Mouse (Mus musculus): ENCODE measurements around the gene Sec14l2.

DNA sequence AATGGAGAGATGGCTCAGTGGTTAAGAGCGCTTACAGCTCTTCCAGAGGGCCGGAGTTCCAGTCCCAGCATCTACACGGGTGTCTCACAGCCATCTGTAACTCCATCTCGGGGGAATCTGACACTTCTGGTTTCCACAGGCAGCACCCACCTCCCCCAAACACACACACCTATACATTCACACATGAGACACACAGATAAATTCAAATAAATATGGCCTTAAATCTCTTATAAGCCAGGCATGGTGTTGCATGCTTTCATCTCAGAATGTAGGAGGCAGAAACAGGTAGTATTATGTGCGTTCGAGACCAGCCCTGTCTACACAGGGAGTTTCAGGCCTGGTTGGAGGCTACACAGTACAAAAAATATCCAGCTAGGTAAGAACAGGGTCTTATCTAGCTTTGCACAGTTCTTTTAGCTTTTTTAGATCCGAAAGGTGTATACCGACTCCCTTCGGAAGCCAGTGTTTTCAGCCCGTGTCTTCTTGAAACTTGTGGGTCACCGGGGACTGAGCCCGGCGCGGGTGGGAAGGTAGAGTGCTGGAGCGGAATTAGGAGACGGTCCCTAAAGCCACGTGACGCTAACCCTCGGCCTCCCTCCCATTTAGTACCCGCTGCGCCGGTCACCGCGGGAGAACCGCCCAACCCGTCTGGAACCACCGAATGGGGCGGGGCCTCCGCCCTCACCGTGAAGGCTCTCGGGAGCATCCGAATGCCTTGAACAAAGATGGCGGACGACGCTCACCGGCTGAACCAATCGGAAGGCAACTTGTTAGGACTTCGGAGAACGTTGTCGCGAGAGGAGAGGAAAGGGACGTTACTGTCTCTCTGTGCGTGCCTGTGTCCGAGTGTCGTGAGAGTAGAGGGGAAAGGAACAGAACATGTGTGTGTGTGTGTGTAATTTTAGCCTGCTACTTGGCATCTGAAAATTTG is 26.9 kb downstream of the Sec14l2 start:
- TF ChIP-seq FLI1 (IDR thresholded peaks at IDR 0.05; ENCODE audit: low read length) = no peak
- no peak for TF ChIP-seq GATA1 (IDR thresholded peaks at IDR 0.05; ENCODE audit: borderline replicate concordance, low read length)
